Mouse (Mus musculus) ES-Bruce4 (cell line): ENCODE data around the gene Syap1. TPM values are rescaled to one million over a fixed set of nuclear protein-coding genes. Genes with fewer than 3 reads are reported as not detected.
A peak's percentile ranks its signal among the peaks of the same experiment; 100 is the strongest.

ENCODE experiments used
- H3K27ac ChIP-seq: 2 replicates; pipeline ENCODE4 v1.5.1; 2012; ENCODE audit warnings: low read length, inconsistent platforms; ENCODE audit not compliant: insufficient read depth
- H3K27me3 ChIP-seq: 2 replicates; pipeline ENCODE4 v1.6.1; 2012; ENCODE audit warnings: mild to moderate bottlenecking, low read length, inconsistent platforms; ENCODE audit not compliant: control insufficient read depth, poor library complexity, insufficient read depth, severe bottlenecking
- H3K36me3 ChIP-seq: 2 replicates; pipeline ENCODE4 v1.6.1; 2012; ENCODE audit warnings: inconsistent platforms, mild to moderate bottlenecking, low read length, moderate library complexity; ENCODE audit not compliant: control insufficient read depth, poor library complexity, insufficient read depth, severe bottlenecking
- H3K4me1 ChIP-seq: one replicate; pipeline ENCODE4 v1.8.1; 2011; ENCODE audit warnings: low read length; ENCODE audit not compliant: control insufficient read depth, insufficient read depth
- H3K4me3 ChIP-seq: 2 replicates; pipeline ENCODE4 v1.5.1; 2011; ENCODE audit warnings: low read depth, mild to moderate bottlenecking, low read length
- H3K9ac ChIP-seq: 2 replicates; pipeline ENCODE4 v1.6.1; 2012; ENCODE audit warnings: low read depth, mild to moderate bottlenecking, inconsistent platforms; ENCODE audit not compliant: poor library complexity, severe bottlenecking
- H3K9me3 ChIP-seq: replicated peaks from 2 replicates; pipeline ENCODE4 v1.6.1; 2012; ENCODE audit warnings: mild to moderate bottlenecking, low read length, inconsistent platforms; ENCODE audit not compliant: control insufficient read depth, poor library complexity, insufficient read depth, severe bottlenecking
- CTCF ChIP-seq: IDR thresholded peaks from one replicate; pipeline ENCODE4 v1.8.1; 2011; ENCODE audit warnings: low read depth, low read length
- EP300 ChIP-seq: IDR thresholded peaks from 2 replicates; pipeline ENCODE4 v1.6.1; 2011; ENCODE audit warnings: low read depth, low read length; ENCODE audit not compliant: insufficient read depth
- POLR2A ChIP-seq: IDR thresholded peaks from one replicate; pipeline ENCODE4 v1.8.1; 2011; ENCODE audit warnings: low read length; ENCODE audit not compliant: insufficient read depth
- polyA plus RNA-seq: library from polyadenylated mRNA; stranded (reverse); fragments of >200 nt; gene quantifications from 2 replicates; pipeline ENCODE4 v1.2.4, GENCODE M21; 2011; ENCODE audit warnings: low read depth; ENCODE audit not compliant: missing spikeins, insufficient read depth, insufficient read length

The Syap1 gene
- polyA plus RNA-seq, 1 experiment: 25.2 TPM

DNA sequence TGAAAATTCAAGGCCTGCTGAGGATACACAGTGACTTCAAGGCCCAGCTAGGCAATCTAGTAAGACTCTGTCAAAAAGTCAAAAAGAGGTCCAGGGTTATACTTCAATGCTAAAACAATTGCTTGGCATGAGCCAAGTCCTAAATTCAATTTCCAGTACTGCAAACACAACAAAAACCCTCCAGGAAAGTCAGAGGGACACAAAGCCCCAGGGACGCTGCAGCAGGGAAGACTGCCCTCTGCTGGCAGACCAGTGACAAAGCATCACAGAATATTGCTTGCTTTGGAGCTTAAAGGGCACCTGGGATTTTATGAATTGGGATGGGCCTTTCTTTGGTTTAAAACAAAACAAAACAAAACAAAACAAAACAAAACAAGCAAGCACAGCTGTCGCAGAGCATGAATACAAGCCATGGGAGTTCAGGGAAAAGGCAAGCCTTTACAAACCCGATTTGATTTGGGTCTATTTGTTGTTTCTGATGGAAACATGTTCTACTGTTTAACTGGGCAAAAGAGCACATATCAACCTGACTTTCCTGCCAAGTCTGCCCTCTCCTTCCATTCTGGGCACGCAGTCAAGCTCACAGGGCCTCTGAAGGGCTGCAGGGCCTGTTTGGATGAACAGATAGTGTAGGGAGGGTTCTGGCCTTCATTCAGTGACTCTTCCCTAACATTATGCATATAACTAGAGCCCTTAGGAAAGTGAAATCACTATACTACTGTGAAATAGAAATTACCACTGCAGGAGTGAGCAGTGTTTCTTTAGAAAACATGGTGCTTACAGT lies 16.3 kb downstream of the Syap1 start:
- Histone ChIP-seq H3K4me1 (no peaks in the 10 kb centered on the region), H3K9ac (no peak overlapping the region), H3K27me3 (no peaks in the 10 kb centered on the region), H3K27ac (no peak overlapping the region), H3K4me3 (no peak overlapping the region), H3K36me3 (no peaks in the 10 kb centered on the region), H3K9me3 (no peaks in the 10 kb centered on the region)
- TF ChIP-seq CTCF (peak; percentile 80), EP300 (no peak), POLR2A (no peak)

DNA sequence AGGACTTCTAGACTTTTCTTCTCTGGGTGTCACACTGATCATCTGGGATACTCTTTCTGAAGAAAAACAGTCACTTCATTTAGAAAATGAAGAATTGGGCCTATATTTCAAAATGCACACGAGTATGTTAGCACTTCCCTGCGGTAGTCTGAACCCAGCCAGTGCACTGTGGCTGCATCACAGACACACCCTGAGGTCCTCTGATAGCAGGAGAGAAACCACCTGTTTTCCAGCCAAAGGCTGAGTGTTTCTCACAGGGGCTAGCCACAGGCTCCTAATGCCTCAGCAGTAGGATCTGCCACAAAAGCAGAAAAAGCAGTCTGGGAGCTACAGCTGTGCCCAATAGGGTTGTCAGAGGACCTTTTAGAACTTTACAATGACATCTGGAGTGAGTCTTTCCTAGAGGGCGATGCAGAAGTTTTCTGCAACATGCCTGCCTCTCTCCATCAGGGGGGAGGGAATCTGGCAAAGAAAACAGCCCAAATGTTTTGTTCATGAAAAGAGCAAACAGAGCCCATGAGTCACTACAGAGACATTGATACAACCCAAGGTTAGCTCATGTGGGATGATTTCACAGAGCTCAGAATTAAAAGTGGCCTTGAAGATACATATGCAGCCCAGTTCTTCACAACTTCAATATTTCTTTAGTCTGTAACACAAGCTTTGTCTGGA lies 19.8 kb downstream of the Syap1 start:
- Histone ChIP-seq H3K9me3 (no peaks in the 10 kb centered on the region), H3K36me3 (no peaks in the 10 kb centered on the region), H3K4me3 (no peak overlapping the region), H3K9ac (no peak overlapping the region), H3K4me1 (no peaks in the 10 kb centered on the region), H3K27ac (no peak overlapping the region), H3K27me3 (no peaks in the 10 kb centered on the region)
- TF ChIP-seq POLR2A (no peak), EP300 (no peak), CTCF (no peak)

DNA sequence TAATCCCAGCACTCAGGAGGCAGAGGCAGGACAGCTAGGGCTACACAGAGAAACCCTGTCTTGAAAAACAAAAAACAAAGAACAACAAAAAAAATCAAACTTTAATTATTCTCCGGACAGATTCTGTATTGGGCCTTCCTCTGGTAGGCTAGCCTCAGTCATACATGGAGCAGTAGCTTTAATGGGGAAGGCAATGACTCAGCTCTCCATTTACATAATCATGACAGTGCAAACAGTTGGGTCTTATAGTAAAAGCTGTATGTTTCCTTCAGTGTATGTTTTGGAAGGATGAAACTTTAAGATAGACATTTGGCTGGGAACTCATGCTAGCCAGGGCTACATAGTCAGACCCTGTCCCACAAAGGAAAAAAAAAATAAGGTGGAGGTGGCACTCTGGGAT lies 39.6 kb downstream of the Syap1 start:
- no peaks in the 10 kb centered on the region for H3K27me3 ChIP-seq
- no peak for TF ChIP-seq POLR2A
- no peak for TF ChIP-seq CTCF
- no peak for TF ChIP-seq EP300
- H3K4me1 ChIP-seq: peaks cover 1% of the 10 kb centered on the region
- H3K9me3 ChIP-seq: no peaks in the 10 kb centered on the region
- H3K4me3 ChIP-seq: no peak overlapping the region
- H3K36me3 ChIP-seq: no peaks in the 10 kb centered on the region
- peak overlapping the region; percentile 19; the same call in 1 of the 2 replicates for H3K27ac ChIP-seq
- H3K9ac ChIP-seq: no peak overlapping the region

DNA sequence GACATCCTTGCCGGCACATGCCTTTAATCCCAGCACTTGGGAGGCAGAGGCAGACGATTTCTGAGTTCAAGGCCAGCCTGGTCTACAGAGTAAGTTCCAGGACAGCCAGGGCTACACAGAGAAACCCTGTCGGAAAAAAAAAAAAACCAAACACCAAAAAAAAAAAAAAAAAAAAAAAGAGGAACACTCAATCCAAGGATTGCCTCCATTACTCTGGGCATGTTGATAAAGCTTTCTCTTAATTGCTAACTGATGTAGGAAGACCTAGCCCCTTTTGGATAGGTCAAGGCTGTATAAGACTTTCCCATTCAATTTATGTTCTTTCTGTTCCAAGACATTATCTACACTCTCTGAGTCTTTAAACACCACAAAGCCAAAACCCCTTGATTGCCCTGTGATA lies 42.7 kb downstream of the Syap1 start:
- H3K27ac ChIP-seq: no peak overlapping the region
- H3K36me3 ChIP-seq: no peaks in the 10 kb centered on the region
- no peak for TF ChIP-seq POLR2A
- no peak for TF ChIP-seq CTCF
- TF ChIP-seq EP300: no peak
- H3K9me3 ChIP-seq: peaks cover 12% of the 10 kb centered on the region
- peaks cover 1% of the 10 kb centered on the region for H3K4me1 ChIP-seq
- no peak overlapping the region for H3K9ac ChIP-seq
- no peaks in the 10 kb centered on the region for H3K27me3 ChIP-seq
- H3K4me3 ChIP-seq: no peak overlapping the region

DNA sequence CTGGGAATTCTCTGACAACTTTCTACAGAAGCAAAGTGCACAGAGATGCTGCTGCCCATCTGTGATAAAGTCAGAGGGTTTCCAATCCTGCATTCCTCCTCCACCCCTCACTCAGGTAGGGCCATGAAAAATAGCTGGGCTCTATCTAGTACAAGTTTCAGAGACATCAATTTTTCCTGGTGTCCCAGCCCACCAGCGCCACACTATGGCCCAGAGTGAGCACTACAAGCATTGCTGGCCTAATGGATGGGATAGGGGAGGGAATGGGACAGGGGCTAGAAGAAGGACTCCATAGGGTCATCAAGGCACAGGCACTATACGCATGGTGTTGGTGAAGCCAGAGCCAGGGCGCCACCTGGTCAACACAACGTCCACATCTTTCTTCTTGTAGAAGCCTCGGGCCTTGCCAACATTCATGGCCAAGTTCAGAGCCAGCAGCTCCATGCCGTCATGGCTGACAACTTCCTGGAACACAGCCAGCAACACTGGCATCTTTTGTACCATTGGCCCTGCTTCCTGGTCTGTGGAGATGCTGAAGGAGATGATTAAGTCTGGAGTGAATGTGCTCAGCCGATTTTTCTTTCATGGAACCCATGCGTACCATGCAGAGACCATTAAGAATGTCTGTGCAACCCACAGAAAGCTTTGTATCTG lies 43.7 kb downstream of the Syap1 start:
- Histone ChIP-seq H3K4me1 (peaks cover 1% of the 10 kb centered on the region), H3K4me3 (no peak overlapping the region), H3K27me3 (no peaks in the 10 kb centered on the region), H3K9me3 (peaks cover 16% of the 10 kb centered on the region), H3K36me3 (no peaks in the 10 kb centered on the region), H3K27ac (no peak overlapping the region), H3K9ac (no peak overlapping the region)
- TF ChIP-seq CTCF (peak; percentile 63), POLR2A (no peak)

DNA sequence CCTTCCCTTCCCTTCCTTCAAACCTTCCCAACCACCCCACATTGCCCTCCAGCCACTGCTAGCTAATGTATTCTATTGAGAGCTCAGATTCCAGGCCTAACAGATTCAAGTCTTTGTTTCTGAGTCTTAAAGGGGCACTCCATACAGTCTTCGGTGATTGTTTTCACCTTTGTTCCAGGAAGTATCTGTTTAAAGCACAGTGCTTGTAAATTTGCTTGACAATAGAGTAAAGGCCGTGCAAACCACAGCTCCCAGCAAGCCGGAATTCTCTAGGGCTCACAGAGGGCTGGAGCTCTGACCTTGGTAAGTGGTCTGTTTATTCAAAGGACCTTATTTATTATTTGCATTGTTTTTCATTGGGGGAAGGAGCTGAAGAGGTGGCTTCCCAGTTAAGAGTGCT lies 56.1 kb downstream of the Syap1 start:
- Histone ChIP-seq H3K9ac (0 out of 2 replicates have a peak overlapping the region, but pooled peaks have one; percentile 40), H3K27ac (peak overlapping the region; percentile 100), H3K36me3 (no peaks in the 10 kb centered on the region), H3K4me3 (no peak overlapping the region), H3K4me1 (no peaks in the 10 kb centered on the region), H3K27me3 (no peaks in the 10 kb centered on the region), H3K9me3 (no peaks in the 10 kb centered on the region)
- TF ChIP-seq EP300 (peak; percentile 92), CTCF (no peak)
